Mouse (Mus musculus) thymus, postnatal 10 days (tissue): ENCODE results near the gene Tspan9.
A peak's percentile ranks its signal among the peaks of the same experiment; 100 is the strongest.

Experiments used
- DNase-seq, 2 experiments: peaks; one replicate each; pipeline ENCODE4 v3.0.0; 2021; ENCODE audit warnings: low spot score in 2 of 2

Gene Tspan9

GRCm38 (mm10) chr6:128076104-128077020, 67.0 kb downstream of the Tspan9 start:
- no peak for DNase-seq

GRCm38 (mm10) chr6:128075453-128076003, 67.9 kb downstream of the Tspan9 start:
- no peak for DNase-seq

- no peak for DNase-seq
Observed at GRCm38 (mm10) chr6:128070921-128071558, 72.4 kb downstream of the Tspan9 start.

GRCm38 (mm10) chr6:128070072-128070872, 73.1 kb downstream of the Tspan9 start:
- no peak for DNase-seq

- DNase-seq, result no peak
Observed at GRCm38 (mm10) chr6:128068144-128068543, 75.2 kb downstream of the Tspan9 start.

- DNase-seq, result no peak
Observed at GRCm38 (mm10) chr6:128065982-128066381, 77.4 kb downstream of the Tspan9 start.

GRCm38 (mm10) chr6:128063501-128063900, 79.9 kb downstream of the Tspan9 start:
- DNase-seq, result peak in 1 of 2 experiments; percentile 21

- DNase-seq, result no peak
Observed at GRCm38 (mm10) chr6:128062784-128063183, 80.6 kb downstream of the Tspan9 start.

GRCm38 (mm10) chr6:128062216-128062615, 81.2 kb downstream of the Tspan9 start:
- DNase-seq, result no peak

- no peak for DNase-seq
Observed at GRCm38 (mm10) chr6:128061342-128061741, 82.1 kb downstream of the Tspan9 start.

- no peak for DNase-seq
Observed at GRCm38 (mm10) chr6:128058570-128058969, 84.8 kb downstream of the Tspan9 start.

GRCm38 (mm10) chr6:128058157-128058556, 85.2 kb downstream of the Tspan9 start:
- no peak for DNase-seq

GRCm38 (mm10) chr6:128053000-128053732, 90.2 kb downstream of the Tspan9 start:
- no peak for DNase-seq

GRCm38 (mm10) chr6:128047671-128048070, 95.7 kb downstream of the Tspan9 start:
- DNase-seq, result no peak

- DNase-seq, result no peak
Observed at GRCm38 (mm10) chr6:128047239-128047638, 96.2 kb downstream of the Tspan9 start.

GRCm38 (mm10) chr6:128046799-128047198, 96.6 kb downstream of the Tspan9 start:
- DNase-seq, result no peak

GRCm38 (mm10) chr6:128044691-128045090, 98.7 kb downstream of the Tspan9 start:
- DNase-seq, result no peak

GRCm38 (mm10) chr6:128043486-128043885, 99.9 kb downstream of the Tspan9 start:
- no peak for DNase-seq

- no peak for DNase-seq
Observed at GRCm38 (mm10) chr6:128041836-128042235, 101.6 kb downstream of the Tspan9 start.

GRCm38 (mm10) chr6:128039077-128039766, 104.2 kb downstream of the Tspan9 start:
- DNase-seq, result no peak
